ENCODE assay signal across 8 mouse cellular contexts in the genomic region with DNA sequence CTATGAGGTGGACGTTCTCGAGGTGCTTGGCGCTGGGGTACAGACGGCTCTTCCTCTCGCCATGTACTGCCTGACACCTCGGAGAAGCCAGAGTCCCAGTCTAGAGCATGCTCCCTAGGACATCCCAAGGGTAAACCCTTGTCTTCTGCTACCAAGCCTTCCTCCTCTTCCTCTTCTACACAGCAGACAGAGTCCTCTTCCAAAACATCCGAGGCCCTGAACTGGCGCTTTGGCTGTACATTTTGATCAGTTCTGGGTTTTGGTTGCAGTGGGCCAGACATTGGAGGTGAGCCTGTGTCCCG. TPM values are rescaled to one million over a fixed set of nuclear protein-coding genes. Genes with fewer than 3 reads are reported as not detected.
A peak's percentile ranks its signal among the peaks of the same experiment; 100 is the strongest.
DNase-seq lines count a peak whose midpoint lies in the region; ATAC-seq and TF ChIP-seq lines count a peak whose summit lies in the region.

No protein-coding gene starts in this region.

- no peaks in the 10 kb centered on the region for H3K27me3 ChIP-seq in lung, embryonic 14.5 days (ENCODE audit: insufficient read depth, low read length)
- H3K27me3 ChIP-seq in forebrain, embryonic 11.5 days (ENCODE audit: control insufficient read depth, insufficient read depth, low read length): peaks cover 15% of the 10 kb centered on the region
- no peaks in the 10 kb centered on the region for H3K27me3 ChIP-seq in limb, embryonic 12.5 days
- H3K27me3 ChIP-seq in small intestine, adult 2 months (ENCODE audit: control insufficient read depth, insufficient read depth, low read length): no peaks in the 10 kb centered on the region

- no peaks in the 10 kb centered on the region for H3K9me3 ChIP-seq in lung, embryonic 14.5 days (ENCODE audit: low read depth, low read length)
- no peaks in the 10 kb centered on the region for H3K9me3 ChIP-seq in forebrain, embryonic 11.5 days (ENCODE audit: control insufficient read depth, low read length)
- no peaks in the 10 kb centered on the region for H3K9me3 ChIP-seq in limb, embryonic 12.5 days

- peak overlapping the region; percentile 74 for H3K9ac ChIP-seq in lung, embryonic 14.5 days
- peak overlapping the region; percentile 55 for H3K9ac ChIP-seq in forebrain, embryonic 11.5 days (ENCODE audit: low read length)
- H3K9ac ChIP-seq in limb, embryonic 12.5 days (replicated peaks): peak overlapping the region; percentile 91

- peaks cover 25% of the 10 kb centered on the region for H3K4me1 ChIP-seq in lung, embryonic 14.5 days (ENCODE audit: insufficient read depth)
- H3K4me1 ChIP-seq in forebrain, embryonic 11.5 days (replicated peaks; ENCODE audit: control insufficient read depth, insufficient read depth, low read length): peaks cover 14% of the 10 kb centered on the region; the same call in 1 of the 2 replicates
- H3K4me1 ChIP-seq in limb, embryonic 12.5 days (replicated peaks): peaks cover 73% of the 10 kb centered on the region
- peaks cover 18% of the 10 kb centered on the region for H3K4me1 ChIP-seq in small intestine, adult 2 months (ENCODE audit: control insufficient read depth, insufficient read depth, insufficient read length, low read length)

- DNase-seq in lung, embryonic 14.5 days: no peak
- DNase-seq in lung, postnatal 14 days: no peak
- no peak for DNase-seq in forebrain, embryonic 11.5 days (ENCODE audit: low spot score)
- DNase-seq in adipocyte (ENCODE audit: low spot score): no peak
- DNase-seq in layer of hippocampus, adult 9-11 months: no peak

- H3K4me2 ChIP-seq in lung, embryonic 14.5 days: peak overlapping the region; percentile 93
- peak overlapping the region; percentile 84 for H3K4me2 ChIP-seq in forebrain, embryonic 11.5 days (ENCODE audit: low read depth, low read length, severe bottlenecking)
- H3K4me2 ChIP-seq in limb, embryonic 12.5 days: peak overlapping the region; percentile 98

- no peak for TF ChIP-seq POLR2A in small intestine, adult 2 months (IDR thresholded peaks at IDR 0.05; ENCODE audit: low read depth, low read length)

- peaks cover 15% of the 10 kb centered on the region; the same call in 1 of the 2 replicates for H3K36me3 ChIP-seq in lung, embryonic 14.5 days (ENCODE audit: insufficient read depth)
- no peaks in the 10 kb centered on the region for H3K36me3 ChIP-seq in forebrain, embryonic 11.5 days (ENCODE audit: control insufficient read depth, insufficient read depth, low read length)
- H3K36me3 ChIP-seq in limb, embryonic 12.5 days: peaks cover 10% of the 10 kb centered on the region
- H3K36me3 ChIP-seq in small intestine, adult 2 months (ENCODE audit: control insufficient read depth, insufficient read depth, low read length): peaks cover 29% of the 10 kb centered on the region

- ATAC-seq in lung, embryonic 14.5 days (ENCODE audit: insufficient read depth): no peak
- ATAC-seq in forebrain, embryonic 11.5 days (replicated peaks; ENCODE audit: low FRiP score): no peak
- no peak for ATAC-seq in limb, embryonic 12.5 days (ENCODE audit: insufficient number of reproducible peaks, insufficient read depth, low FRiP score, low TSS enrichment, low read depth)
- no peak for ATAC-seq in inflammation-experienced regulatory T-cells, adult 6 months

- WGBS in lung, embryonic 14.5 days: 25% methylated on average over 9 of the region's 9 CpGs
- WGBS in forebrain, embryonic 11.5 days: 70% methylated on average over 9 of the region's 9 CpGs
- WGBS in limb, embryonic 12.5 days: 21% methylated on average over 9 of the region's 9 CpGs
- WGBS in small intestine, adult 2 months: 75% methylated on average over 9 of the region's 9 CpGs

- peak overlapping the region; percentile 54 for H3K4me3 ChIP-seq in lung, embryonic 14.5 days (ENCODE audit: low read depth, low read length)
- peak overlapping the region; percentile 53 for H3K4me3 ChIP-seq in forebrain, embryonic 11.5 days (ENCODE audit: low read depth, low read length)
- H3K4me3 ChIP-seq in limb, embryonic 12.5 days (replicated peaks): peak overlapping the region; percentile 77
- H3K4me3 ChIP-seq in small intestine, adult 2 months (ENCODE audit: low read depth, low read length): peak overlapping the region; percentile 66

- H3K27ac ChIP-seq in lung, embryonic 14.5 days (ENCODE audit: low read depth): peak overlapping the region; percentile 100
- H3K27ac ChIP-seq in forebrain, embryonic 11.5 days (ENCODE audit: low read depth, low read length): no peak overlapping the region
- H3K27ac ChIP-seq in limb, embryonic 12.5 days: peak overlapping the region; percentile 100
- H3K27ac ChIP-seq in small intestine, adult 2 months (ENCODE audit: insufficient read depth, low read depth, low read length): no peak overlapping the region

- no peak for TF ChIP-seq CTCF in lung, embryonic 14.5 days (IDR thresholded peaks at IDR 0.05; ENCODE audit: low read depth)
- no peak for TF ChIP-seq CTCF in small intestine, adult 2 months (IDR thresholded peaks at IDR 0.05; ENCODE audit: extremely low read depth, insufficient read length, insufficient replicate concordance, low read depth, low read length)

RNA-seq across cellular contexts. Expression of a gene that starts 1.0 kb away (rescaled TPM):
- 74.2 and 81.8 TPM in 2 replicates for polyA plus RNA-seq in lung, embryonic 14.5 days (2014; fragmentation: Nextera tagmentation; extraction: Ambion mirVana)
- polyA plus RNA-seq in forebrain, embryonic 11.5 days (2014; fragmentation: Nextera tagmentation; extraction: Ambion mirVana): 22.8 and 26.5 TPM in 2 replicates
- polyA plus RNA-seq in limb, embryonic 12.5 days (2016; fragmentation: Nextera tagmentation; extraction: Ambion mirVana): 133 and 138 TPM in 2 replicates
- 3.1 and 6.0 TPM in 2 replicates for polyA plus RNA-seq in small intestine, adult 2 months (2012; rRNA removed)
- polyA plus RNA-seq in inflammation-experienced regulatory T-cells, adult 6 months (2017; shearing (Covaris generic)): under 1 TPM; 0.35 to 0.89 (median 0.82) TPM

RNA-seq across cellular contexts. Expression of a gene that starts 1.8 kb away (rescaled TPM):
- polyA plus RNA-seq in lung, embryonic 14.5 days (2014; fragmentation: Nextera tagmentation; extraction: Ambion mirVana): 4.0 and 4.5 TPM in 2 replicates
- polyA plus RNA-seq in forebrain, embryonic 11.5 days (2014; fragmentation: Nextera tagmentation; extraction: Ambion mirVana): 1.0 and 1.7 TPM in 2 replicates
- 10.4 and 11.2 TPM in 2 replicates for polyA plus RNA-seq in limb, embryonic 12.5 days (2016; fragmentation: Nextera tagmentation; extraction: Ambion mirVana)
- not detected in 2 replicates for polyA plus RNA-seq in small intestine, adult 2 months (2012; rRNA removed)
- polyA plus RNA-seq in inflammation-experienced regulatory T-cells, adult 6 months (2017; shearing (Covaris generic)): not detected

RNA-seq across cellular contexts. Expression of a gene that starts 7.6 kb away (rescaled TPM):
- 7.7 and 8.3 TPM in 2 replicates for polyA plus RNA-seq in lung, embryonic 14.5 days (2014; fragmentation: Nextera tagmentation; extraction: Ambion mirVana)
- polyA plus RNA-seq in forebrain, embryonic 11.5 days (2014; fragmentation: Nextera tagmentation; extraction: Ambion mirVana): 1.9 and 3.4 TPM in 2 replicates
- 18.6 and 19.3 TPM in 2 replicates for polyA plus RNA-seq in limb, embryonic 12.5 days (2016; fragmentation: Nextera tagmentation; extraction: Ambion mirVana)
- polyA plus RNA-seq in small intestine, adult 2 months (2012; rRNA removed): 1.3 and 2.3 TPM in 2 replicates
- polyA plus RNA-seq in inflammation-experienced regulatory T-cells, adult 6 months (2017; shearing (Covaris generic)): under 1 TPM in 1 of 3 experiments, not detected in 2; 0.73 TPM

RNA-seq across cellular contexts. Expression of a gene that starts 9.4 kb away (rescaled TPM):
- polyA plus RNA-seq in lung, embryonic 14.5 days (2014; fragmentation: Nextera tagmentation; extraction: Ambion mirVana): 18.1 and 18.8 TPM in 2 replicates
- polyA plus RNA-seq in forebrain, embryonic 11.5 days (2014; fragmentation: Nextera tagmentation; extraction: Ambion mirVana): 7.9 and 8.4 TPM in 2 replicates
- polyA plus RNA-seq in limb, embryonic 12.5 days (2016; fragmentation: Nextera tagmentation; extraction: Ambion mirVana): 25.4 and 29.8 TPM in 2 replicates
- 67.0 and 131 TPM in 2 replicates for polyA plus RNA-seq in small intestine, adult 2 months (2012; rRNA removed)
- polyA plus RNA-seq in inflammation-experienced regulatory T-cells, adult 6 months (2017; shearing (Covaris generic)): 100 to 1,000 TPM; 120 to 204 (median 167) TPM

RNA-seq across cellular contexts. Expression of a gene that starts 11.4 kb away (rescaled TPM):
- 0.30 and 0.37 TPM in 2 replicates for polyA plus RNA-seq in lung, embryonic 14.5 days (2014; fragmentation: Nextera tagmentation; extraction: Ambion mirVana)
- 0.39 and 1.1 TPM in 2 replicates for polyA plus RNA-seq in forebrain, embryonic 11.5 days (2014; fragmentation: Nextera tagmentation; extraction: Ambion mirVana)
- polyA plus RNA-seq in limb, embryonic 12.5 days (2016; fragmentation: Nextera tagmentation; extraction: Ambion mirVana): 1.3 TPM in 2 replicates
- polyA plus RNA-seq in small intestine, adult 2 months (2012; rRNA removed): 0.46 TPM in 1 of 2 replicates, not detected in the other
- not detected for polyA plus RNA-seq in inflammation-experienced regulatory T-cells, adult 6 months (2017; shearing (Covaris generic))

Comparison
In these comparisons a context has a peak if more than half of its experiments do, and no peak if none do; other contexts are left out.
1. H3K27ac ChIP-seq: peak in lung, embryonic 14.5 days (single experiment) and limb, embryonic 12.5 days (single experiment); none in forebrain, embryonic 11.5 days (single experiment) and small intestine, adult 2 months (single experiment).
2. Peak in every context shown above with its lines, with median percentiles within 50 percentile points of each other: H3K4me2 ChIP-seq, H3K4me3 ChIP-seq and H3K9ac ChIP-seq.